Mouse (Mus musculus): ENCODE measurements around the gene Gpr155. TPM values are rescaled to one million over a fixed set of nuclear protein-coding genes. Genes with fewer than 3 reads are reported as not detected.
A peak's percentile ranks its signal among the peaks of the same experiment; 100 is the strongest.

Gpr155 gene
- total RNA-seq, 2 experiments from 2014 or later: 52.1 to 58.5 TPM

DNA sequence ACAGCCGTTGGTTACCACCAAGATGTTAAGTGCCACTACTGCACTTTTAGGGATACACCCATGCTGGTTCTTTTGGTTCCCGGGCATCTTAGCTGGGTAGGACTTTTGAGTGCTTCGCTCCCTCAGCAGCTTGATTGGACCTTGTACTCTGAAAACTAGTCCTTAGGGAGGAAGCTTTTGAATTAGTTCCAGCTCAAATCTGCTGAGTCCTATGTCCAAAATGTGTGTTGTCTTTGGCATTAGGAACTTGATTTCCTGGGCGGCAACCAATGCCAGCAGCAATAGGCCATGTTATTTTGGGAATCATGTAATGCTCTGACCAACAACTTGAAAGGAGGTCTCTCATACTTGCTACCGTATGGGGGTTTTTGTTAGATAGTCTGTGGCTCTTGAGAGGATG, 60.5 kb downstream of the Gpr155 start:
- DNase-seq (ENCODE audit: low spot score in 2 of 2): no peak

DNA sequence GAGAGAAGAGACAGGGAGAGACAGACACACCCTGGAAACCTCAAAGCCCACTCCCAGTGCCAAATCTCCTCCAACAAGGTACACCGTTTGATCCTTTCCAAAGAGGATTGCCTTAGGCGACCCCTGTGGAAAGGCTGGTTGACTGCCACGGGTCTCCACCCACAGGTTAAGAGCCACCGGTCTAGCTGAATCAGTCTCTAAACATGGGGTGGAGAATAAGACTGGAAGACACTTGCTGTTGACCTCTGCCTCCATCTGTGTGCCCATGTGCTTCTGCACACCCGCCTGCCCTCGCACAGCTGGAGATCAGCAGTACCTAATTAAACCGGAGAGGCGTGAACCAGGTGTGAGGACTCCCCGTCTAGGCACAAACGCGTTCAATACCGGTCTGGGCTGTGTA, 63.4 kb downstream of the Gpr155 start:
- no peak for DNase-seq (ENCODE audit: low spot score in 2 of 2)

DNA sequence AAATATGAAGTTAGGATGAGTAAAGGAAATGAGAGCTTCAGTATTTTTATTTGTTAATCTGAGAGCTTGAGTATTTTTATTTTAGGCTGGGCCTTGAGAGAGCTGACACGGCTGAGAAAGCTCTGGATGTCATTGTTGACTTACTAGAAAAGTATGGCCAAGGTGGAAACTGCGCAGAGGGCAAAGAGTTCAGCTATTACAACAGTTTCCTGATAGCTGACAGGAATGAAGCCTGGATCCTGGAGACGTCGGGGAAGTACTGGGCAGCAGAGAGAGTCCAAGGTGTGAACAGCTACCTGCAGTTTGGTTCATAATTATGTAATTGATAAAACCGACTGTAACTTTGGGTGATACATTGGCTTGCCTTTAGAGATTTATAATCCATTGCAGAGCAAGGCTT, 67.2 kb downstream of the Gpr155 start:
- DNase-seq (ENCODE audit: low spot score in 2 of 2): no peak

DNA sequence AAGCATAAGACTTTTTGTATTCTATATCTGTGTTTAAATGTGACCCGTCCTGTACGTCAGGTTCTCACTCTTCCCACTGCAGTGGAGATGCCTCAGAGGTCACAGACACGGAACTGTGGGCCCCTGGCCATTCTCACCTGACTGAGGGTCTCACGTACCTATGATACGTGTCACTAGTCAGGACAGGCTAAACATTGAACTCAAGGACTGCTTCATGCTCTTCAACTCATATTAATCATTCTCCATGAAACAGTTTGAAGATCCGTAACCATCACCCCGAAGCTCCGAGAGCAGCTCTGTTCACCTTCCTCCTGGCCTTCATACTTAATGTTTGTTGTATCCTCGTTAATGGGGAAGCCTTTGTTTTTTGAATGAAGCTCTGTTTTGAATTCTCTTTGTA, 68.9 kb downstream of the Gpr155 start:
- DNase-seq (ENCODE audit: low spot score in 2 of 2): no peak

DNA sequence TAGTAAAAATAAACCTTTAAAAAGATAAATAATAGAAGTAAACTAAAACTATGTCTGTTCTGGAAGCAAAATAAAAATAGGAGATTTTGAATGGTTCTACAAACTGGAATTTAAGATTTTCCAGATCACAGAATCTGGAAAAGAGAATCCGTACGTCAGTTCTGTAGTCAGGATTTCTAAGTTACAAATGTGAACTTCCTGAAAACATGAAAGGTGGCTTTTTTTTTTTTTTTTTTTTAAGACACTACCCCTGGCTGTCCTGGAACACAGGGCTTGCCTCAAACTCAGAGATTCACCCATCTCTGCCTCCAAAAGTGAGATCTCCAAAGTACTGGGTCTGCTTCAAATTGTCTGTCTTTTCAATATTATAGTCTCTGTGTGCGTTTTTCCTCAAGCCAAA, 72.1 kb downstream of the Gpr155 start:
- no peak for DNase-seq (ENCODE audit: low spot score in 2 of 2)

DNA sequence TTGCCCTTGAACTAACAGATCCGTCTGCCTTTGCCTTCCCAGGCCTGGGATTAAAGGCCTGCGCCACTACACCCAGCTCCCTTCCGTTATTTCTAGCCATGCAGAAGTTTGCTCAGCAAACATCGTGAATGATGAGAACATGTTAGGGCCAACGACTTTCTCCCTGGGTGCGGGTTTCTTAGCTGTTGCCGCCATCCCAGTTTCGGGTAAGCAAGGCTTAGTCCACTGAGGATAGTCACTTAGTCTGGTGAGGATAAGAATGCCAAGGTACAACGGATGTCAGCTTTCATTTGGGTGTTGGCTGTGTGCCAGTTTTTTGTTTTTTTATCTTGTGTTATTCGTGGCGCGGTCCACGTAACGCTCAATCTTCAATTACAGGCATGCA, 73.3 kb downstream of the Gpr155 start:
- peak in 1 of 2 experiments; percentile 43 for DNase-seq (ENCODE audit: low spot score in 2 of 2)

DNA sequence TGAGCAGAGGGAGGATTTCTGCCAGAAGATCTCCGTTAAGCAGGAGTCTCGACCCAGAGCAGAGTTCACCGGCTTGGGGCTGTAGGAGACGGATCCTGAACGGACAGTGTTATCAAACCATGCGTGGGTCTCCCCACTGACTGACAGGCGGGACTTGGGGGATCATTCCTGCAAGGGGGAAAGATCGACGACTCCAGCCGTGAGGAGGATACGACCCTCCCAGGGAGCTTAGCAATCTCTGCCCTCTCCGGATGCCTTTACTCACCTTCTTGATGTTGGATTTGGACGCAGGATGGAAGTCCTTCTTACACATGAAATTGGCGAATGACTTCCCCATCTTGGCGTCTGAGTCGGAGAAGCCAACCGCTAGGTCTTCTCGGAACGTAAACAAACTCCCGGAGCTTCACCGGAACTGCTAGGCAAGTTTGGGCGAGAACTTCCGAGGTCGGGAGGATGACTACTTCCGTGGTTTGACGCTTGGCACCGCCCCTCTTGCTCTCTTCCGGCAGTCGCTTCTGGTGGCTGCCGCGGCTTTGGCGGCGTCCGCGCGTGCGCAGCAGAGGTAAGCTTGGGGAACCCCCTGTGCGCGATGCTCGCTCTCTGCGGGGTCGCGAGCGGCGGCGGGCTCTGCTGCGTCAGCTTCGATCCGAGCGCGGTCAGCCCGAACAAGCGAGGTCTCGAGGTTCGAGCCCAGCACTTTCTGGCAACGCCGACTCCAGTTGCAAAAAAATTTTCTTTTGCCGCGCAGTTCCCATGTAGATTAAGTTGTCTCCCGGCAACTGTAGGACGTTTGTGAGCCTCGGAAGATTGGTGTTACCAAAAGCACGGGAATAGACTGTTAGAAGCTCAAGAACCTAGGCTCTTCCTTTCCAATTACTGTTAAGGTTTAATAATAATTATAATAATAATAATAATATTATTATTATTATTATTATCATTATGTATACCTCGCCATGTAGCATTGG, 73.9 kb downstream of the Gpr155 start, which contains the start of the genes Scrn3 and Cir1:
TSS of gene Scrn3 (plus strand) at position 450 of the 965 bp plus-strand sequence.
TSS of gene Cir1 (minus strand) at position 550 of the 965 bp plus-strand sequence.
- DNase-seq (ENCODE audit: low spot score in 2 of 2): peak; percentile 91 to 96

DNA sequence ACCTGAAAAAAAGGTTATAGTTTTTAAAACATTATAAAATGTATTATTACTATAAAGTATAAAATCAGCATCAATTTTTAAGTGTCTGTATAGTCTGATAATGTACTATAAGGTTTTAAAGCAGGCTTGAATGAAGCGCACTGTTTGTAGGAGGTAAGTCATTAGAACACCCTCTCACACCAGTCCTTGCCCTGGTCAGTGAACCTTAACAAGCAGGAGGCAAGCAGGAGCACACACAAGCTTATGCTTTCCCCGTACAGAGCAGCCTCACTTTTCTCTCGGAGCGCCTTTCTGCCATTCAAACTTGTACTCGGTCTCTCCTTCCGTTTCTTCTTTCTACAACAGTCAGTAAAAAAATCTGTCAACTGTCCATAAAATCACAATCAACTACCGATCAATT, 80.4 kb downstream of the Gpr155 start:
- DNase-seq (ENCODE audit: low spot score in 2 of 2): no peak

DNA sequence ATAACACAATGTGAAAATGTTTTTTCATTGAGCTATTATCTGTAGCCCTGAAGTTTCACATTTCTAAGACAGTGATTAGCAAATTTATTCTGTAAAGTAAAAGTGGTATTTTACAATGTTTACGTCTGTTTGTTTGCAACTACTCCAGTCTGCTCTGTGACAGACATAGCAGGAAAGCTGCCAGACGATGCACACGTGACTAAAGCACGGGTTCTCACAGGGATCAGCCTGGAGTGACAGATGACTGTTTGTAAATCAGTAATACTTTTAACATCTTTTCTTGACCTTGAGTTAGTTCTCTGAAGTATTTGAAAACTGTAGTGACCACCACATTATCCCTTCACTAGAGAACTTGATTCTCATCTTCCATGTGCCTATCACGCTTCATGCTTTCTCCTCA, 81.9 kb downstream of the Gpr155 start:
- DNase-seq (ENCODE audit: low spot score in 2 of 2): no peak

DNA sequence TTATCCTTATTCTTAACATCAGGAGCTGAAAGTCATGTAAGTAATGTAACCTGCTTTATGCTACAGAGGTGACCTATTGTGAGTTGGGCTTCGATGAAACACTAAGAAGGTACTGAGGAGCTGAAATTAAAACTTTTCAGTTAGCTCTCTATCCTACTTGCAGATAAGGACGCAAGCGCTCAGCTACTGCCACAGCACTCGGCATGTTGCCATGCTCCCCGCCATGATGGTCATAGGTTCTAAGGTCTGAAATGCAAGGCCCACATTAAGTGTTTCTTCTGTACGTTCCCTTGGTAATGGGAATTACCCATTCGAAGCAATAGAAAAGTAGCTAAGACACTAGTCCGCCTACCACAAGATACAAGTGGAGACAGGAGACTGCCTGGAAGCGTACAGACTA, 83.7 kb downstream of the Gpr155 start:
- DNase-seq (ENCODE audit: low spot score in 2 of 2): no peak

DNA sequence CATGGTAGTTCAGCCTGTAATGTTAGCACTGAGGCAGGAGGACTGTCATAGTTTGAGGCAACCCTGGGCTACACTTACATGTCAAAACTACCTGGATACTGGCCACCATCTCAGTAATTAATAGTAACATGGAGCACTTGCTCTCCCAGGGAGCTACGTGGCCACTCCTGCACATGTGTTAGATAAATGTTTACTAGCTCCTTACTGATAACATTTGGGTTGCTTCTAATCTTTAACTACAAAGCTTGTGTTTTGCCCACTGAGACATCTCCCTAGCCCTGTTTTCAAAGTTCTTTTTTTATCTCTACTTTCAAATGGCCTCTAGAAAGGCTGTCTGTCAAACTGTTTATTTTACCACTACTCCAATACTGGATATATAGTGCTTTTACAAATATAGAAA, 84.4 kb downstream of the Gpr155 start:
- no peak for DNase-seq (ENCODE audit: low spot score in 2 of 2)

DNA sequence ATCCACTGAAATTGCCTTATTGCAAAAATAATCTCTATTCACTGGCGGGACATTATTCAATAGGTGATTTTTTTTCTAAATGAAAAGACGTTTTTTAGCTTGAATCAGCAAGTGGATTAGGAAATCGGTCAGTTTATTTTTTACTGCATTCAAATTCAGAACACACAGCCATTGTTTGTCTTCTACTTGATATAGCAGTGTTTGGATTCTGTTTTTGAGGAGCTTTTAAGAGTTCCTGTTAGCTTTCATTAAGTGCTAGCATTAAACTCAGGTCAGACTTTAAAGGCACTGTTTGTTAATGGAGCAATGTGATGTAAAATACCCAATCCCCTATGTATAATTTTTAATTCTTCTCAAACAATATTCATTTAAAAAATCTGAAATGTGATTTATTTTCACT, 87.5 kb downstream of the Gpr155 start:
- no peak for DNase-seq (ENCODE audit: low spot score in 2 of 2)

DNA sequence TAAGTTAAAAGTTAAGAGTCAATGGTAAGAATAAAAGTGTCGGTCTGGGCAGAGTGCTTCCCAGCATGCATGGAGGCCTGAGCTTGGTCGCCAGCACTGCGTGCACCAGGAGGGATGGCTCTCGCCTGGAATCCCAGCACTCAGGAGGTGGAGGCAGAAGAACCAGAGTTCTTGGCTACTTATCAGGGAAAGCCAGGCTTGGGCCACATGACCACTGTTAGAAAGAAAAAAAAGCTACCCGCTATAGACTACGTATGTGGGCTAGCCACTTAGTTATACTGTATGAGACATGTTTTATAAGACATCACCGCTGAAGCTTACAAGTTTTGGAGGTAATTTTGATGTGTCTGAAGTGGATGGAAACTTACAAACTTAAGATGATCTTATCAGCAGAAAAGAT, 88.2 kb downstream of the Gpr155 start:
- DNase-seq (ENCODE audit: low spot score in 2 of 2): no peak

DNA sequence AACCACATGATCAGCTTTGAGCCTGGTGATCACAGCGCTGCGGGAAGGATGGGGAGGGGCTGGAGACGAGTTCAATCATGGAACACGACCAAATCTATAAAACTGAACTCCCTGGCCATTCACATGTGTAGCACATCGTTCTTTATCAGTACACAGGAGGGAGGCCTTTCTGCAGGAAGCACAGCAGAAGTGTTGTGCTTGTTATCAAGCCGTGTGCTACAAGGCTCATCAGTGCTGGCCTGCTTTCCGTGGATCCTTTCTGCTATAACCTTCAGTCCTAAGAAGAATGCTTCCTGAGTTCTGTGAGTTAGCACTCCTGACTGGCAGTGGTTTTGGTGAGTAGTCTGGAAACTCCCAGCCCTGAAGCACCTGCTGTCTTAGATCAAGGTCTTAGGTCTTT, 91.3 kb downstream of the Gpr155 start:
- no peak for DNase-seq (ENCODE audit: low spot score in 2 of 2)

Other genes starting within 250 kb of the Gpr155 start
- 100 to 1,000 TPM; 109 to 112 TPM for gene Ola1, start 167.6 kb downstream of the Gpr155 start, total RNA-seq (2021)
- 1 to 10 TPM; 3.7 to 4.3 TPM for gene Sp9, start 114.6 kb downstream of the Gpr155 start, total RNA-seq (2021)
- gene Scrn3, start 74.0 kb downstream of the Gpr155 start, total RNA-seq (2021): 10 to 100 TPM; 22.6 to 22.9 TPM
- 10 to 100 TPM; 31.0 to 31.4 TPM for gene Cir1, start 73.9 kb downstream of the Gpr155 start, total RNA-seq (2021)
- gene Wipf1, start 143.2 kb upstream of the Gpr155 start, total RNA-seq (2021): 10 to 100 TPM in 1 of 2 experiments, 1 to 10 TPM in 1; 9.6 to 11.7 TPM
- under 1 TPM; 0.20 to 0.22 TPM for gene Chrna1, start 193.8 kb upstream of the Gpr155 start, total RNA-seq (2021)

All from layer of hippocampus, adult 18-20 months (tissue).